In genomic region chr10:77061426-77061825, GRCm38 (mm10) we compare ENCODE assay signal across 17 mouse cellular contexts. TPM values are rescaled to one million over a fixed set of nuclear protein-coding genes. Genes with fewer than 3 reads are reported as not detected.
DNase-seq lines count a peak whose midpoint lies in the region; ATAC-seq and TF ChIP-seq lines count a peak whose summit lies in the region.
"Had no signal": no experiment of that assay in that cellular context is flagged by ENCODE, and none has a peak within 500 bp of the region (broad histone marks: within the 10 kb centered on the region; RNA-seq: fewer than 3 reads in every experiment).

No protein-coding gene starts in this region.

- no peak for TF ChIP-seq POLR2A in lung, adult 2 months (IDR thresholded peaks at IDR 0.05; ENCODE audit: borderline replicate concordance, extremely low read depth, low read depth, low read length)

- DNase-seq in embryonic facial prominence, embryonic 14.5 days (ENCODE audit: low spot score): peak; percentile 12
- no peak for DNase-seq in embryonic facial prominence, embryonic 10.5 days (ENCODE audit: low spot score)
- peak; percentile 67 for DNase-seq in kidney, postnatal 10 days
- DNase-seq in lung, embryonic 14.5 days: peak; percentile 57
- DNase-seq in lung, adult 2 months: no peak
- DNase-seq in ZHBTc4 (ENCODE audit: low read depth, low spot score): peak; percentile 16
- DNase-seq: adrenal gland, adult 8-10 months; cerebellum, adult 18-20 months; right cerebral cortex, adult 18-20 months; spleen, adult 18-20 months had no signal

- H3K27ac ChIP-seq in embryonic facial prominence, embryonic 14.5 days (replicated peaks; ENCODE audit: low read depth, low read length): no peak overlapping the region
- H3K27ac ChIP-seq in embryonic facial prominence, embryonic 10.5 days (replicated peaks): no peak overlapping the region
- H3K27ac ChIP-seq in kidney, embryonic 16.5 days (ENCODE audit: low read length): no peak overlapping the region
- no peak overlapping the region for H3K27ac ChIP-seq in lung, embryonic 14.5 days (ENCODE audit: low read depth)
- H3K27ac ChIP-seq: heart, embryonic 13.5 days; hindbrain, embryonic 10.5 days; intestine, embryonic 15.5 days; limb, embryonic 10.5 days; midbrain, embryonic 15.5 days had no signal

- no peaks in the 10 kb centered on the region for H3K27me3 ChIP-seq in embryonic facial prominence, embryonic 14.5 days (replicated peaks; ENCODE audit: control insufficient read depth, insufficient read depth, low read length)
- H3K27me3 ChIP-seq in embryonic facial prominence, embryonic 10.5 days (replicated peaks; ENCODE audit: low read depth, poor library complexity, severe bottlenecking): no peaks in the 10 kb centered on the region
- no peaks in the 10 kb centered on the region for H3K27me3 ChIP-seq in kidney, embryonic 16.5 days (ENCODE audit: insufficient read depth, low read length)
- no peaks in the 10 kb centered on the region for H3K27me3 ChIP-seq in lung, embryonic 14.5 days (ENCODE audit: insufficient read depth, low read length)
- H3K27me3 ChIP-seq: heart, embryonic 13.5 days; intestine, embryonic 15.5 days; midbrain, embryonic 15.5 days had no signal

- 75% methylated on average over 3 of the region's 3 CpGs for WGBS in embryonic facial prominence, embryonic 14.5 days
- 79% methylated on average over 3 of the region's 3 CpGs for WGBS in embryonic facial prominence, embryonic 10.5 days
- WGBS in kidney, embryonic 16.5 days: 61% methylated on average over 3 of the region's 3 CpGs
- 53% methylated on average over 3 of the region's 3 CpGs for WGBS in lung, embryonic 14.5 days
- WGBS in lung, adult 2 months: 62% methylated on average over 3 of the region's 3 CpGs

- no peak overlapping the region for H3K4me2 ChIP-seq in embryonic facial prominence, embryonic 14.5 days (ENCODE audit: low read depth, low read length)
- H3K4me2 ChIP-seq in kidney, embryonic 16.5 days (replicated peaks; ENCODE audit: low read depth, low read length): no peak overlapping the region
- no peak overlapping the region for H3K4me2 ChIP-seq in lung, embryonic 14.5 days
- H3K4me2 ChIP-seq: heart, embryonic 13.5 days; intestine, embryonic 15.5 days; midbrain, embryonic 15.5 days had no signal

- peak; percentile 37 for TF ChIP-seq CTCF in lung, embryonic 14.5 days (IDR thresholded peaks at IDR 0.05; ENCODE audit: low read depth)
- TF ChIP-seq CTCF in lung, adult 2 months (IDR thresholded peaks at IDR 0.05; ENCODE audit: insufficient read depth, low read length): no peak

- H3K4me3 ChIP-seq in embryonic facial prominence, embryonic 14.5 days (ENCODE audit: low read depth, low read length): no peak overlapping the region
- no peak overlapping the region for H3K4me3 ChIP-seq in embryonic facial prominence, embryonic 10.5 days
- H3K4me3 ChIP-seq in kidney, embryonic 16.5 days (ENCODE audit: low read length): no peak overlapping the region
- H3K4me3 ChIP-seq in lung, embryonic 14.5 days (ENCODE audit: low read depth, low read length): no peak overlapping the region
- H3K4me3 ChIP-seq in lung, adult 2 months (replicated peaks; ENCODE audit: extremely low read depth, low read depth, low read length): no peak overlapping the region
- H3K4me3 ChIP-seq: heart, embryonic 13.5 days; hindbrain, embryonic 10.5 days; intestine, embryonic 15.5 days; limb, embryonic 10.5 days; midbrain, embryonic 15.5 days had no signal

- no peaks in the 10 kb centered on the region for H3K9me3 ChIP-seq in embryonic facial prominence, embryonic 14.5 days (ENCODE audit: control insufficient read depth, low read length)
- H3K9me3 ChIP-seq in embryonic facial prominence, embryonic 10.5 days: no peaks in the 10 kb centered on the region
- no peaks in the 10 kb centered on the region for H3K9me3 ChIP-seq in kidney, embryonic 16.5 days (ENCODE audit: low read length)
- no peaks in the 10 kb centered on the region for H3K9me3 ChIP-seq in lung, embryonic 14.5 days (ENCODE audit: low read depth, low read length)
- H3K9me3 ChIP-seq: heart, embryonic 13.5 days; hindbrain, embryonic 10.5 days; intestine, embryonic 15.5 days; limb, embryonic 10.5 days; midbrain, embryonic 15.5 days had no signal

- H3K9ac ChIP-seq in embryonic facial prominence, embryonic 14.5 days (ENCODE audit: low read depth, low read length): no peak overlapping the region
- no peak overlapping the region for H3K9ac ChIP-seq in kidney, embryonic 16.5 days (replicated peaks; ENCODE audit: low read length)
- no peak overlapping the region for H3K9ac ChIP-seq in lung, embryonic 14.5 days
- H3K9ac ChIP-seq: heart, embryonic 13.5 days; intestine, embryonic 15.5 days; midbrain, embryonic 15.5 days had no signal

- no peak for ATAC-seq in embryonic facial prominence, embryonic 14.5 days (ENCODE audit: low read depth)
- no peak for ATAC-seq in kidney, embryonic 16.5 days (ENCODE audit: low FRiP score, low TSS enrichment)
- peak; percentile 30; the same call in 1 of the 2 replicates for ATAC-seq in lung, embryonic 14.5 days (ENCODE audit: insufficient read depth)
- ATAC-seq: forebrain, embryonic 16.5 days; intestine, embryonic 15.5 days; midbrain, embryonic 15.5 days had no signal

- no peaks in the 10 kb centered on the region for H3K36me3 ChIP-seq in embryonic facial prominence, embryonic 14.5 days (ENCODE audit: control insufficient read depth, insufficient read depth, low read length)
- peaks cover 73% of the 10 kb centered on the region for H3K36me3 ChIP-seq in embryonic facial prominence, embryonic 10.5 days (replicated peaks)
- peaks cover 34% of the 10 kb centered on the region for H3K36me3 ChIP-seq in kidney, embryonic 16.5 days (ENCODE audit: insufficient read depth, low read length)
- H3K36me3 ChIP-seq in lung, embryonic 14.5 days (ENCODE audit: insufficient read depth): peaks cover 21% of the 10 kb centered on the region; the same call in 1 of the 2 replicates
- H3K36me3 ChIP-seq: intestine, embryonic 15.5 days; midbrain, embryonic 15.5 days had no signal

- no peaks in the 10 kb centered on the region for H3K4me1 ChIP-seq in embryonic facial prominence, embryonic 14.5 days (ENCODE audit: control insufficient read depth, insufficient read depth, low read length)
- peaks cover 3% of the 10 kb centered on the region; the same call in 1 of the 2 replicates for H3K4me1 ChIP-seq in embryonic facial prominence, embryonic 10.5 days
- no peaks in the 10 kb centered on the region for H3K4me1 ChIP-seq in kidney, embryonic 16.5 days (ENCODE audit: insufficient read depth, low read length)
- no peaks in the 10 kb centered on the region for H3K4me1 ChIP-seq in lung, embryonic 14.5 days (ENCODE audit: insufficient read depth)
- H3K4me1 ChIP-seq in lung, adult 2 months (ENCODE audit: control insufficient read depth, insufficient read depth, low read length): no peaks in the 10 kb centered on the region
- H3K4me1 ChIP-seq: intestine, embryonic 15.5 days; limb, embryonic 10.5 days; midbrain, embryonic 15.5 days had no signal

RNA-seq across cellular contexts. Expression of gene Slc19a1, which starts 29.4 kb away (rescaled TPM):
- 27.8 and 31.8 TPM in 2 replicates for polyA plus RNA-seq in embryonic facial prominence, embryonic 14.5 days (2014; fragmentation: Nextera tagmentation; extraction: Ambion mirVana)
- polyA plus RNA-seq in embryonic facial prominence, embryonic 10.5 days (2016; fragmentation: Nextera tagmentation; extraction: Ambion mirVana): 37.4 and 38.2 TPM in 2 replicates
- polyA plus RNA-seq in kidney, embryonic 16.5 days (2015; fragmentation: Nextera tagmentation; extraction: Ambion mirVana): 58.4 and 60.3 TPM in 2 replicates
- 26.5 and 31.0 TPM in 2 replicates for polyA plus RNA-seq in lung, embryonic 14.5 days (2014; fragmentation: Nextera tagmentation; extraction: Ambion mirVana)
- 26.4 and 26.7 TPM in 2 replicates for polyA plus RNA-seq in lung, adult 2 months (2012; rRNA removed)

Comparison
In these comparisons a context has a peak if more than half of its experiments do, and no peak if none do; other contexts are left out.
1. DNase-seq: peak in embryonic facial prominence, embryonic 14.5 days (single experiment), kidney, postnatal 10 days (single experiment), lung, embryonic 14.5 days (single experiment) and ZHBTc4 (single experiment); none in embryonic facial prominence, embryonic 10.5 days (single experiment) and lung, adult 2 months (single experiment).